Mouse (Mus musculus): ENCODE measurements around the gene Uimc1.

- TF ChIP-seq CTCF (IDR thresholded peaks at IDR 0.05; ENCODE audit: low read depth): no peak
- no peak for TF ChIP-seq EP300 (IDR thresholded peaks at IDR 0.05; ENCODE audit: low read depth)
Measured at GRCm38 (mm10) chr13:55022715-55023114, 77.4 kb downstream of the Uimc1 start.
